Mouse (Mus musculus) A20 (cell line): ENCODE measurements around the gene Slc12a5.

Source experiments
- DNase-seq: peaks from one replicate; pipeline ENCODE4 v3.0.0-alpha.2; 2011; ENCODE audit warnings: low read depth, low spot score

Gene Slc12a5

GRCm38 (mm10) chr2:164947506-164947905, 13.1 kb upstream of the Slc12a5 start:
- no peak for DNase-seq

- DNase-seq = no peak
Observed at GRCm38 (mm10) chr2:164947930-164948329, 12.7 kb upstream of the Slc12a5 start.

GRCm38 (mm10) chr2:164948962-164949361, 11.6 kb upstream of the Slc12a5 start:
- no peak for DNase-seq

DNA sequence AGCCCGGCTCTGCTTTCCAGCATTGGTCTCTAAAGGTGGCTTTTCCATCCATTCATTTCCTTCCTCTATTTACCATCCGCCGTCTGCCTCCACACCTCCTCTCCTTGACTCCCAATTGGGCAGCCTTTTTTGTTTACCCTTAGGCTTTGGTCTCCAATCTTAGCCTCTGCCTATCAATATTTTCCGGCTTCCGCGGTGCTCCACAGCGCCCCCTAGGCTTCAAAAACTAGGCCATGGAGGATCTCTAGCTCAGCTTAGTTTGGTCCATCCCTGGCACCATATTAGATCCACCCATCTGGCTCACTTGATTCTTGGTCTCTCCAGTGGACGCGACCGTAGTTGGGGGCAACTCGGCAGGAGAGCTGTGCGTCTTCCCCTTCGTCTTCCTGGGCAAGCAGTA, 10.1 kb upstream of the Slc12a5 start:
- DNase-seq = peak; percentile 22

DNA sequence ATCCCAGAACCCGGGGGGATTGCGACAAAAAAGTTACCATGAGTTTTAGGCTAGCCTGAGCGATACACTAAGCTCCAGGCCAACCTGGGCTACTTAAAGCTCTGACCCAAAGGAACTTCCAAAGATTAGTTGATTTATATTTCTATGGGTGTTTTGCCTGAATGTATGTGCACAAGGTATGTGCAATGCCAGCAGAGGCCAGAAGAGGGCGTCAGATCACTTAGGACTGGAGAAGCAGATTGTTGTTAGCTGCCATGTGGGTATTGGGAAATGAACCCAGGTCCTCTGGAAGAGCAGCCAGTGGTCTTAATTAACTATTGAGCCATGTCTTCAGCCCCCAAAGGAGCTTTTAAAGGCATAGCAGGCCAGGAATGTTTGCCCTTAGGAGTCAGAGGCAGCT, 8.9 kb upstream of the Slc12a5 start:
- peak; percentile 28 for DNase-seq

GRCm38 (mm10) chr2:164952448-164952847, 8.2 kb upstream of the Slc12a5 start:
- no peak for DNase-seq

DNA sequence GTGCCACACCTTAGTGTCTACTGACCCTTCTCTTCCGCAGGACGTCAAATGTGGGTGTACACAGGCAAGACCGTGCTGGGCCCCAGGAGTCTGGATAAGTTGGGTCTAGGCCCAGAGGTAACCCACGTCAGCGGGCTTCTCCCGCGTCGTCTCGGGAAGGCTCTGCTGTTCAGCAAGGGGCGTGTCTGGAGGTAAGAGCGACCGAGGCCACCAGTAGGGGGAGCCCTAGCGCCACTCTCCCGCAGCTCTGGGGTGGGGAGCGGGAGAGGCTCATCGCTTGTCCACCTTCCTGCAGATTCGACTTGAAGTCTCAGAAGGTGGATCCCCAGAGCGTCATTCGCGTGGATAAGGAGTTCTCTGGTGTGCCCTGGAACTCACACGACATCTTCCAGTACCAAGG, 7.4 kb upstream of the Slc12a5 start:
- DNase-seq = peak; percentile 75

DNA sequence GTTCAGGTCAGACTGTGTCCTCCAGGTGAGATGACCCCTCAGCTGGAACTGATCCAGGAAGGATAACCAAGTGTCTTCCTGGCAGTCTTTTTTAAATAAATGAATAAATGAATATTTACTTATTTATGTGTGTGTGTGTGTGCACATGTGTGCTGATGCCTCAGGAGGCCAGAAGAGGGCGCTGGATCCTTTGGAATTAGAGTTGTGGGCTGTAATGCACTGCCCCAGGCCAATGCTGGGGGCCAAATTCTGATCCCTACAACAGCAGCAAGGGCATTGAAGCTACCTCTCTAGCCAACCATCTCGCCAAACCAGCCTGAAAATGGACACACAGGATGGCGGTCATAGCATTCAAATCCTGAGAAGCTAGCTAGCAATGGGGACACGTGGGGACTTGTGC, 4.9 kb upstream of the Slc12a5 start:
- no peak for DNase-seq

GRCm38 (mm10) chr2:164956195-164956594, 4.4 kb upstream of the Slc12a5 start:
- DNase-seq = no peak

- no peak for DNase-seq
Observed at GRCm38 (mm10) chr2:164957548-164958315, 2.9 kb upstream of the Slc12a5 start.

DNA sequence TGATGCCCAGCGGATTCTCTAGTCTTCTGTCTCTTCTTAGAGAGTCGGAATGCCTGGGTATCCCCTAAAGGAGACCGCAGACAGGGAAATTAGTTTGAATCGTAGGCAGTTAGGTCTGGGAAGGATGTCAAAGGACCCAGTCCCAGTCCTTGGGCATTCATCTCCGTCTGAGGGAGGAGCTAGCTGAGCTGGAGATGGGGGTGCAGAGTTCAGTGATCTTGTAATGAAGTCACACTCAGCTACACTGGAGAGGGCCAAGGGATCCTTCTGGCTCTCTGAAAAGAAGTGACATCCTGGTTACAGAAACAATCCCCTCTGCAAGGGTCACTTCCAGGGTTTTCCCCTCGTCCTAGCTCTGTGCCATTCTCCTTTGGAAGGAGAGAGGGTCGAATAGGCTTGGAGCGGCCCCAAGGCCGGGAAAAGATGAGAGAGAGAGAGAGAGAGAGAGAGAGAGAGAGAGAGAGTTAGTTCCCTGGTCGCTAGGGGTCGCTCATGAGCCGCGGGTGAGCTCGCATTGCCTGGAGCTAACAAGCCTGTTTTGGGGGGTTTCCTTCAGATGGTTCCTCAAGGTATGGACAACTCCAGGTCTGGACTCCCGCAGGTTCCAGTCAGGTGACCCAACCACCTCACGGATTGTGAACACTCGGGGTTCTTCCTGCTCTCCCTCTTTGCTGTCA, 1.0 kb downstream of the Slc12a5 start:
- DNase-seq = peak; percentile 83

GRCm38 (mm10) chr2:164962183-164962580, 1.6 kb downstream of the Slc12a5 start:
- no peak for DNase-seq

GRCm38 (mm10) chr2:164964242-164964894, 3.8 kb downstream of the Slc12a5 start:
- DNase-seq = no peak

DNA sequence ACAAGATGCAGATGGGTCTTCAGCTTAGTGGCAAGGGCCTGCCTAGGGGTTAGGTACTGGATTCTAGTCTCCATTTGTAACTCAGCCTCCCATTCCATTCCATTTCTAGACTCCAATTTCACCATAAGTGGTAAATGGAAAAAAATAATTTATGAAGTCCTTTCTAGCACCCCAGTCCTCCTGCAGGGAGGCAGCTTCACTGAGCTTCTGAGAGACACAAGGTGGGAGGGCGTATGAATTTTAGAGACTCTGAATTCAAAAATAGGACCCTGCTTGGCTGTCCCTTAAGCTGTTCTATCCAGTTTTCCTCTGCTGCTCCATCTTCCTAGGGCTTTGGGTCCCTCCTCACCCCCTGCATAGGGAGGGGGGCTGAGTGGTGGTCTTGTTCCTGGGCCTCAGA, 4.4 kb downstream of the Slc12a5 start:
- no peak for DNase-seq

DNA sequence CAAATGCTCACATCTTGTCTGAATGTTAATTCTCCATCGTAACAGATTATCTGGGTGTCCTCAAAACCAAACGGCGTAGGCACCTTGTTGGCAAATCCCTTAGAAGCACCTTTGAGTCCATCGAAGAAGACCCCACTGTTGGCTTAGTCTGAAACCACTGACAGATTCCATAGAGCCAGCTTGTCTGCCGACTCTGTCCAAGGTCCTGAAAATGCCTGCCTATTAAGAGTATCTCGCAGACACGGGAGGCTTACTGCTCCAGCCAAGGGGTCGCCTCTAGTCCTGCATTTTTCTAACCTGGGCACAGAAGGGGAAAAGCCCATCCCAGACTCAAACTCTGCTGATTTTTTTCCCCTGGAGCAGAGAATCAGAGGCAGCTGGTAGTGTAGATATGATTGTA, 5.8 kb downstream of the Slc12a5 start:
- peak; percentile 39 for DNase-seq

DNA sequence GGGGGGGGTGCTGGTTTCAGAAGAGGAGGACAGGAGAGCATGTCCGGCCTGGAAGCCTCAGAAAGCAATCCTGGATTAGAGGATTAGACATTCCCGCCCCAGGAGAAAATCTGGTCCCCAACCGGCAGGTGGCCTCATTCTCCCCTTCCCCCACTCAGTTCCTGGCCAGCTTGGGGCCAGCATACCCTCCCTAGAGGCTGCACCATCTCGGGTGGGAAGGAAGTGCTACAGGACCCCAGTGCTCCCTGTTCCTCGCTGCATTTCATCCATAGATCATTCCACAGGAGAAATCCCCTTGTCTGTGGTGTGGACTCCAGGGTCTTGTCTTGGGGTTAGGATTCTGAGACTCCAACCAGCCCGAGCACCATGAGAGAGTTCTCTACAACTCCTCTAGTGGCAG, 6.6 kb downstream of the Slc12a5 start:
- no peak for DNase-seq

DNA sequence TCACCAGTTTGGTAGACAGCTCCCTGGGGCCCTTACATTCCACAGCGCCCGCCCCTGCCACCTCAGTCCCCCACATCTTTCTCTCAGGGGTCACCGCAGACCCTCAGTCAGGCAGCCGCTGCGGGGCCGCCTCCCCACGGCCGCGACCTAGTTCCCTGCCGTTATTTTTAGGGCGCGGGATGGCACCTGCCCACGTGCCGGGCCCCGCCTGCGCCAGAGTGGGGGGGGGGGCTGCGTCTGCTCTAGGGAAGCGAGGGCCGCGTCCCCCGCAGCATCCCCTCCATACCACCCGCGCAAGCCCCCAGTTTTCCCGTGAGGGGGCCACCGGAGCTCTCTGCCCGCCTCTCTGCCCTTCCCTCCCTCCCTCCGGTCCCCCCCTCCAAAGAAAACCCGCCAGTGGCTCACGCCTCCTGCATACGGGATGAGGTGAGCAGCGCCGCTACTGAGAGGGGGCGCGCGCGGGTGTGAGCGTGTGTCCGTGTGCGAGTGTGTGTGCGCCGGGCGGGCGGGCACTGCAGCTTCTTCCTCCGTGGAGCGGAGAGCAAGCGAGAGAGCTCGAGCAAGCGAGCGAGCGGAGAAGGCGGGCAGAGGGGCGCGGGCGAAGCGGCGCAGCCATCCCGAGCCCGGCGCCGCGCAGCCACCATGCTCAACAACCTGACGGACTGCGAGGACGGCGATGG, 7.3 kb downstream of the Slc12a5 start:
- DNase-seq = no peak

- no peak for DNase-seq
Observed at GRCm38 (mm10) chr2:164968451-164968851, 7.8 kb downstream of the Slc12a5 start.

GRCm38 (mm10) chr2:164969348-164969781, 8.8 kb downstream of the Slc12a5 start:
- DNase-seq = no peak

DNA sequence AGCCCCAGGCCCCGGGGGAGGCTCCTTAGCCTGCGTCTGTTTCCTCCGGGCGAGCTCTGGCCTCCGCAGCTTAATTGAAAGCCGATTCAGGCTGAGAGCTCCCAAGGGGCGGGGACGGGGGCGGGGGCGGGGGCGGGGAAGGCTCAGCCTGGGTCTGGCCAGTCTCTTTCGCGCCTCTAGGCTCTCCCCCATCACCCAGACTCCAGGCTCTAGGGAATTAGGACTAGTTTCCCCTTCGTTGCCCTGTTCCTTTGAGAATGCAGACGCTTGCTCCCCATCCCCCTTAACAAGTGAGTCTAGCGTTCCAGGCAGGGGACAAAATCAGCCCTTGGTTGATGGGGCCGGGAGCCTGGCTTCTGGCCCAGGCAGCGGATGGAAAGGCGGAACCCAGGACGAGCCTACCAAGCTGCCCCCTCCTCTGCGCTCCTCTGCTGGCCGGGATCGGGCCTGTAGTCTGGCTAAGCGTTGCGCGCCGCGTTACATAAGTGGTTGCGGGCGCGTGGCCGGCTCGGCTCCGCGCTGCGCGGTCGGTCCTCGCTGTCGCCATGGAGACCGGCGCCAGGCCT, 10.1 kb downstream of the Slc12a5 start:
- no peak for DNase-seq

- DNase-seq = no peak
Observed at GRCm38 (mm10) chr2:164972646-164973045, 12.0 kb downstream of the Slc12a5 start.

DNA sequence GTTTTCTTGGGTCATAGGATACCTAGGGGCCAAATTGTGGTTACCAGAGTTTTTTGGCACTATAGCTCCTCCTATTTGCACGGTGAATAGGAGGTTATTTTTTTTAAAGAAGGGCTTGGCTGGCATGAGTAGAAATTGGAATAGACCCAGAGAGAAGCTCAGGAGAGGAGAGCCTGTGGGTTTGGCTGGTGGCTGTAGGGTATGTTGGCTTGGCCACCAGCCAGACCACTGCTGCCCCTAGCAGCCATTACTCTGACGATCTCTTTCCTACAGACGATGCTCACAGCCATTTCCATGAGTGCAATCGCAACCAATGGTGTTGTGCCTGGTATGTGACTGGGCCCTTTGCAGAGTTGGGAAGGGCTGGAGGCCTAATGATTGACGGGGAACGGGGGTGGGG, 15.0 kb downstream of the Slc12a5 start:
- no peak for DNase-seq
